Mouse (Mus musculus): ENCODE measurements around the gene Ccdc116.
A peak's percentile ranks its signal among the peaks of the same experiment; 100 is the strongest.
"Not testable (repeated sequence)": the region's sequence is repeated elsewhere in the genome, so short reads cannot be mapped to it uniquely, and the experiment has no call there.

Gene Ccdc116

DNA sequence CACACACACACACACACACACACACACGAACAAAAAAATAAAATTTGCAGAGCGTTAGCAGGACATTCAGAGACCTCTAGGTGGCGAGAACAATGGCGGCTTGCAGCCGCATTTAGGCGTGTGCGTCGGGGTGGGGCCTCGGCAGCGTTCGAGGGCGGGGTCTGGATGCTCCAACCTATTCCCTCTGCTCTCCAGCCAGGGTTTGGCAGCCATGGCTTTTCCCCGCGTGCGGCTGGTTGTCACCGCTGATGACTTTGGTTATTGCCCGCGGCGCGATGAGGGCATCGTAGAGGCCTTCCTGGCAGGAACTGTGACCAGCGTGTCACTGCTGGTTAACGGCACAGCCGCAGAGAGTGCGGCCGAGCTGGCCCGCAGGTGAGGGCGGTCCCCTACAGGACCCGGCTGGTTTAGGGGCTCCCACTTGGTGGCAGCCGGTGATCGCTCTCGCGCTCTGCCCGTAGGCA is at the start of gene Ccdc116:
Gene Ccdc116 (minus strand): TSS at position 458 of the 464 bp plus-strand sequence.
- ATAC-seq (ENCODE audit: low TSS enrichment): peak; percentile 84

DNA sequence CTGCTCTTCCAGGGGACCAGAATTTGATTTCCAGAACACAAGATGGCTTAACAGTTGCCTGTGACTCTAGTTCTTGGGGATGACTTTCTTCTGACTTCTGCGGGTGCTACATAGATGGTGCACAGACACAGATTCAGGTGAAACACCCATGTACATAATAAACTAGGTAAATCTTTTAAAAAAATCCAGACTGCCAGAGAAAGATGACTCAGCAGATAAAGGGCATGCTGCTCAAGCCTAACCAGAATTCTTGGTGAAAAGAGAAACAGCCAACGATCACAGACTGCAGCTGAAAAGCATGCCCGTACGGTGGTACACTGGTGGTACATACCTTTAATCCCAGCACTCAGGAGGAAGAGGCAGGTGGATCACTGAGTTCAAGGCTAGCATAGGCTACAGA is 46.8 kb upstream of the Ccdc116 start:
- no peak for ATAC-seq (ENCODE audit: low TSS enrichment)

DNA sequence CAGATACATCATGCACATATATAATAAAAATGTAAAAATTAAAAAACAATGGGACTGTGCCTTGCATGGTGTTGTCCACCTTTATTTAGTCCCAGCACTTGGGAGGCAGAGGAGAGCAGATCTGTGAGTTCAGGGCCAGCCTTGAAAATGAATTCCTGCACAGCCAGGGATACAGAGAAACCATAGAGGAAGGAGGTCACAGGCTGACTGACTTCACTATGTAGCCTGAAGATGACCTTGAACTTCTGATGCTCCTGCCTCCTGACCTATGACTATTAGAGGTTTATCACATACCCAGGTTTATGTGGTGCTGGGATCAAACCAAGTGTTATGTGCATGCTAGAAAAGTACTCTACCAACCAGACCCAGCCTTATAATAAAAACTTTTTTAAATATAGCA is 38.4 kb upstream of the Ccdc116 start:
- ATAC-seq (ENCODE audit: low TSS enrichment): no peak

DNA sequence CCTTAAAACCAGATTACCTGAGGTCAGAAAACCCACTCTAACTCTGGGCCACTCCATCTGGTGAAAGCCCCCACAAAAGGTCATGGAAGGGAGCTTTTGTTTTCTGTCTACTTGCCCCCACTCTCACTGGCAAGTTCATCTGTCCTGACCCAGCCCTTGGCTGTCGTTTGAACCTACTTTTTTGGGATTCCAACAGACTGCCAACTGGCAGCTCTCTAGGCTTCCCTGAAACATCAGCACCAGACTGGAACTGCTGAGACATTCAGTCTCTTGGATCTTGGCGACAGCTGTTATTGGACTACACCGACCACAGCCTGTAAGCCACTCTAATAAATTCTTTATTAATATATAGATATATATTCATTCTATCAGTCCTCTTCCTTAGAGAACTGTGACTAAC is 36.0 kb upstream of the Ccdc116 start:
- no peak for ATAC-seq (ENCODE audit: low TSS enrichment)

DNA sequence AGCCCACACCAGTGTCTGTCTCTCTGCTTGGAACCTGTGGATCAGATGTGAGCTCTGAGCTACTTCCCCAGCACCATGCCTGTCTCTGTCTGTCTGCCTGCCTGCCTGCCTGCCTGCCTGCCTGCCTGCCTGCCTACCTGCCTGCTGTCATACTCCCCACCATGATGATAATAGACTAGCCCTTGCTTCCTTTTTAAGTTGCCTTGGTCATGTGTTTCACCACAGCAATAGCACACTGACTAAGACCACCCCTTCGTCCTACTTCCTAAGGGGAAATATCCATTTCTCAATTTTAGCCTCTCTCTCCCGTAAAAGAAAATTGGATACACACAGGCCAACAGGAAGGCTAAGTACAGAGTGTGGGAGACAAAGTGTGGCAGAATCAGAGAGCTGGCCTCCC is 35.1 kb upstream of the Ccdc116 start:
- ATAC-seq (ENCODE audit: low TSS enrichment): peak; percentile 41; the same call in 1 of the 2 replicates

DNA sequence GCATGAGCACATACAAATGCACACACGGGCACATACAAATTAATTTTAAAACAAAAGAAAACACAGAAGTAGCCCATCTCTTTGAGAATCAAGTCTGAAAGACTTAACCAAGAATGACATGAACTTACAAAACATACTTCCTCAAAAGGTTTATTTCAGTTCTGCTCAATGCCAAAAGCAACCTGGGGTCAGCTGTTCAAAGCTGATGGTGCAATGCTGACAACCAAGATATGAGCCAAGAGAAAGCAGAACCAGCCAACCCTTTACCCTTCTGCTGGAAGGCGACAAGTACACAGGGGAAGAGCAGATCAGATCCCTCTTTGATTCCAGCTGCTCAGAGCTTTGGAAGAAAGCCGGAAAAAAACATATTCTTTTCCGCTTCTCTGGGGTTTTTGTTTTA is 34.4 kb upstream of the Ccdc116 start:
- peak; percentile 27; the same call in 1 of the 2 replicates for ATAC-seq (ENCODE audit: low TSS enrichment)

DNA sequence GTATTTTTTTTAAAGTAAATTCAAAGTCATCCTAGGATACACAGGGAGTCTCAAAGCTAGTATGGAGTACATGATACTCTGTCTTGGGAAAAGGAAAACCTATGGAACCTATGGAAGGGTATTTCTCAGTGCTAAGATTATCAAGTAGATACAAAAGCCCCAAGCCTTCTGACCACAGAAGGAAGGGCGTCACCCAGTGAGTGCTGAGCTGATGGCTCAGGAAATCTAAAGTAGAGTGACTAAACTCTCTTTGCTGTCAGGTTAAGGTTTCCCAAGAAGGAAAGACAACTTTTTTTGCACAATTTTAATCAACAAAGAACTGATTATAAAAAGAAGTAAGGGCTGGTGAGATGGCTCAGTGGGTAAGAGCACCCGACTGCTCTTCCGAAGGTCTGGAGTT is 32.7 kb upstream of the Ccdc116 start:
- ATAC-seq (ENCODE audit: low TSS enrichment): no peak

DNA sequence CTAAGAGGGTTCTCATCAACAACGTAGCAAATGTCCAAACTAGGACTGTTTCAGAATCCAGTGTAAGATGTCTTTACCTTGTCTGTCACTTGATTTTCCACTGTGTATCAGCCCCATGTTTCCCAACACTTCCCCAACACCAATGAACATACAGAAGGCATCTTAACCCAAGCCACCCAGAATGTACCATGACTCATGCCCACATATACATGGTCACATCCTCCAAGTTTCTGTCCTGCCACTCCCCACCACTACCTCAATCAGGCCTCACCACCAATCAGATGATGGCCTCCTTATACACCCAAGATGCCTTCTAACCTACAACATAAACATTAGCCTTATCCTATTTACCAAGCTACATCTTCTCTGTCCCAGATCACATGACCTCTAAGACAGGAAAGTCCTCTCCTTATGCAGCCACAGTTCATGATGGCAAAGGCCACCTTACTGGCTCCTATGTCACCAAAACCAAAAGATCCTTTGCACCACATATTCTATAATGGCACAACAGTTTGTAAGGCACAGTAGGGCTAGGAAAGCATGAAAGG is 30.7 kb upstream of the Ccdc116 start:
- ATAC-seq (ENCODE audit: low TSS enrichment): no peak

DNA sequence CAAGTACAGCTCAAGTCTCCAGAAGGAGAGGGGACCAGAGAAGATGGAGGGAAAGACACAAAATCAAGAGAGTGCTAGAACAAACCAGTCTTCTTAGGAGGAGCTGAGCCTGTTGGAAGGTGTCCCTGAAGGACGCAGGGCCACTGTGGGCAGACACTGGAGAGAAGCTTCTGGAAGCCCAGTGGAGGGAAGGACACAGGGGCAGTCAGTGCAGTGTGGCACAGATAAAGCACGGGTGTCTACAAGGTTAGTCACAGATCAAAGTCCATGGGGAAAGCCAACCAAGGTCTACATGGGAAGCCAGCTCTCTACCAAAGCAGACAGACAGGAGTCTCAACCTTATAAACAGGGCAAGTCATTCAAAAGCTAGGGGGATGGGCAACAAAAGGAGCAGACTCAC is 28.7 kb upstream of the Ccdc116 start:
- ATAC-seq (ENCODE audit: low TSS enrichment): no peak

DNA sequence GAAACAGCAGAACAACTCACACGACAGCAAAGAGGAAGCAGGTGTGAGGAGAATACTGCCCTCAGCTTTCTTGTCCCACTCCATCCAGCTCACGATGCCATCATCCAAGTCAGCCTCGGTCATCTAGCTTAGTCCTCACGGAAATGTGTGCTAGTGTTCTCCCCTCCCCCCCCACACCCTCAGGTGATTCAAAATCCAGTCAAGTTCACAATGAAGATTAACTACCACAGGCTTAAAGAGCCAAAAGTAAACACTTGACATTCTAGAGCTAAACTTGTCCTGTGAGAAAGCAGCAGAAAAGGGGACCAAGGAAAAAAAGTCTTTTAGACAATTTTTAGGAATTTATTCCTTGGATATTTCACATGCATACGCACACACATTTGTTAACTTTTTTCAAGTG is 21.0 kb upstream of the Ccdc116 start:
- ATAC-seq (ENCODE audit: low TSS enrichment): no peak

DNA sequence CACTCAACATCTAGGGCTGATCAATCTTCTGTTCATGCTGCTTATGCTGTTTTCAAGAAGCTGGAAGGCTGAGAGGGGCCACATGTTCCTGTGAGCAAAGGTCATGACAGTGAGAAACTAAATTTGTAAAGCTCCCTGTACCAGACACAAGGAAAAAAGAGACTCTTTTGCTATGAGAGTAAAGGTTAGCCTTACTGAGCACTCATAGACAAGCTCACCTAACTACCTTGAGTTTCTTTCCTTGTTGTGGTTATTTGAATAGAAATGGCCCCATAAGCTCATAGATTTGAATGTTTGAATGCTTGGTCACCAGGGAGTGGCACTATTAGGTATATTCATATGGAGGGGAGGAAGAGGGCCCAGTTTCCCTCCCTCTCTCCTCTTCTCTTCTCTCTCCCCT is 20.1 kb upstream of the Ccdc116 start:
- ATAC-seq (ENCODE audit: low TSS enrichment): no peak

DNA sequence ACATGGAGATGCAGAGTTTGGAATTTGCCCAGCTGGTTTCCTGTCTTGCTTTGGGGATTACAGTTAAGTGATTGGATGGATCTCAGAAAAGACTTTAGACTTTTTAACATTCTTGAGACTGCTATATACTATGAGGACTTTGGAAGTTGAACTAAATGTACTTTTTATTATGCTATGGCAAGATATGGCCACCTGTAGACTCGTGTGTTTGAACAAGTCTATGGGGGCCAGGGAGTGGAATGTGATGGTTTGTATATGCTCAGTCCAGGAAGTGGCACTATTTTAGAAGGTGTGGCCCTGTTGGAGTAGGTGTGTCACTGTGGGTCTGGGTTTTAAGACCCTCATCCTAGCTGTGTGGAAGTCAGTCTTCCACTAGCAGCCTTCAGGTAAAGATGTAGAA is 18.4 kb upstream of the Ccdc116 start:
- not testable (repeated sequence) for ATAC-seq (ENCODE audit: low TSS enrichment)

DNA sequence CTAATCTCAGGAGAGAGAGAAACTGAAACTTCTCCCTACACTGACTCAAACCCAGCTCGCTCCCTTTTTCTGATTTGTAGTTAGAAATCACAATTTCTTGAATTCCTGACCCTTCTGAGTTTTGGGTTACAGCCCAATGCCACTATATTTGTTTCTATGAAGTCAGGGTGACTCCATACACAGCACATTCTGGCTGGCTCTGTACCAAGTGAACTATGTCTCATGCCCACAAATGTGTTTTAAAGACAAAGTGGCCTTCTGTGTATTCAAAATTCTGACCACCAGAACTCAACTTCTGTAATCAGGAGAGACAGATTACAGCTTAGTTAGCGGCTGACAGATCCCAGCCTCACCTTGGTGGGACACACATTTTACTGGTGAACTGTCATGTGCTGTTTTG is 7.3 kb upstream of the Ccdc116 start:
- no peak for ATAC-seq (ENCODE audit: low TSS enrichment)

DNA sequence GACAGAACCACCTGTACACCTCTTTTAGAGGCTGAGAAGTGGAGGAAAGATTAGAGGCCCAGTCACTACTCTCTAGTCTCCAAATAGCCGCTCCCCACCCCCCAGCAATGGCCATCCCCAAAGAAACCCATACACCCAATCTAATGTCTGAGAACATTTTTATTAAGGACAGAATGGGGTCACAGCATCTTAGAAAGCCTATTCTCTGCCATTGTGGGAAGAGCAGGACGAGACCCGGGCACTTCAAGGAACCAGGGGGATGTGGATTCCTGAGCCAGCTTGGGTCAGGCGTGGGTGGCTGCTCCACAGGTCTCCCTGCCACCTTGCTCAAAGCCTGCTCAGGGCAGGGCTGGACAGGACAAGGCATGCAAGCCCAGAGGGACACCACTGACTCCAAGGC is 4.8 kb upstream of the Ccdc116 start:
- no peak for ATAC-seq (ENCODE audit: low TSS enrichment)

DNA sequence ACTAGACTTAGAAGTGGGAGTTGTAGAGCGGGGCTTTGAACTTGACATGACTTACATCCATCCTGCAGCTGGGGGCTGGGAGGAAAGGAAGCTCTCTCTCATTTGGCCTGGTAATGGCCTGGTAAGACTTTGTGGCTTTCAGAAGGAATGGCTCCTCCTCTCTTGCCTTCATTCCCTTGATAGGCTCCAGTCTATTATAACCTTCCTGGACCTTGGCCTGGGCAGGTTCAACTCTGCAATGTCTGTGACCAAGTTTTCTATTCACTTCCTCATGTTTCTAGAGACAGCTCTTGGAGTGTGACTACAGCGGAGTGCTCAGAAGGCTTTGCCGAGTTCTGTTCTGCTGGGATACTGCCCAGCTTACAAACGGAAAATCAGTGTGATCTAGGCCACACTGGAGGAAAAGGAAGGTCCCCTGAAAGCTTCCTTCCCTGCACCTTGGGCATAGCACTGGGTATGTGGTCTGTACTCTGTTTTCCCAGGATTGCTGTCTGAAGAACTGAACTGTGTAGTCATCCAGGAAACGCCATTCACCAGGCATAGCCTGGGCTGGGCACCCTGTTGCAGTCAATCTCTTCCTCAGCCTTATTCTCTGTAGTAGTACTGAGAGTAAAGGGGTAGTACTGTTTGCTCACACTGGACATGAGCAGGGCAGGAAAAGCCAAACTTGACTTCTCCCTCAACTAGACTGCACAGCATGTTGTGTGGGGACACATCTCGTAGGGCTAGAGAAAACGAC is 3.7 kb upstream of the Ccdc116 start:
- ATAC-seq (ENCODE audit: low TSS enrichment): no peak

DNA sequence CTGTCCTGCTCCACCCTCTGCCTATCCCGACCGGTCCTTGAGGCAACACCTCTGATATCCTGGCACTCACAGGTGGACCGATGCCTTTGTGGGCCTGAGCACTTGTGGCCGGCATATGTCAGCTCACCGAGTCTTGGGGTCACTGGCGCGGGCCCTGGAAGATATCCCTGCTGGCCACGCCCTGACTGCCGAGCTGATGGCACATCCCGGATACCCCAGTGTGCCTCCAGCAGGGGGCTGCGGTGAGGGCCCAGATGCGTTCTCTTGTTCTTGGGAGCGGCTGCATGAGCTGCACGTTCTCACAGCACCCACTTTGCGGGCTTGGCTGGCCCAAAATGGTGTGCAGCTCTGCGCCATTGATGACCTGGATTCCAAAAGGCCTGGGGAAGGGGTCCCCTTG is 1.1 kb upstream of the Ccdc116 start:
- ATAC-seq (ENCODE audit: low TSS enrichment): no peak

DNA sequence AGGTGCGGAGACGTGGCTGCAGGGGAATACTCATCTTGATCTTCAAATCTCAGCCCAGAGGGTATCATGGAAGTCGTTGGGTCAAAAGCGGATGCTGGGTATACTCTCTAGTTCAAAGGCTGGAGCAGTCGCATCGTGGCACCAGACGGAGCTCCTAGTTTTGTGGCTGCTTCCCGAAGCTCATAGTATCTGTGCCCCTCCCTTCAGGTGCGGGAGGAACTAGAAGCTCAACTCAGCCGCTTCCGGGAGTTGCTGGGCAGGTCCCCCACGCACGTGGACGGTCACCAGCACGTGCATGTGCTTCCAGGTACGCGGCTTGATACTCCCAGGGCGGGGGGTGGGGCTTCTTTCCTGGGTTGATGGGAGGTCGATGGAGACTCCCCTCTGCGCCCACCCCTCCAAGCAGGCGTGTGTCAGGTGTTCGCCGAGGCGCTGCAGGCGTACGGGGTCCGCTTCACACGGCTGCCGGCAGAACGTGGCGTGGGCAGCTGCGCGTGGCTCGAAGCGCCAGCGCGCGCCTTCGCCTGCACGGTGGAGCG is 431 bp upstream of the Ccdc116 start:
- peak; percentile 38; the same call in 1 of the 2 replicates for ATAC-seq (ENCODE audit: low TSS enrichment)

DNA sequence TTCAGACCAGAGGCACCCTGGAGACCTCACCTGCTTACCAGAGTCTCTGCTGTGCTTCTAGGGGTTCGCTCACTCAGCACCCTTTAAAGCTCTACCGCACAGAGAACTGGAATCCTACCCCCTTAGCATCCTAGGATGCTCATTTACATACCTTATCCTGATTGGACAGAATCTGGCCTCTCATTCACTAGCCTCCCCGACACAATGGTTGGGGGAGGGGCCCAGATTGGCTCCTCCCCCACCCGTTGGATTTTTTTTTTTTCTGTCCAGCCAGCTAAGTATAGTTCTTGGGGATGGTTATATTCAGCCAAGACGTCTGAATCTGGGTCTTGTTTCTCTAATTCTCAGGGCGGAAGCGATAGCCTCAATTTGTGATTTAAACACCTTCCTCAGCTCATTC is 2.7 kb downstream of the Ccdc116 start, which contains the start of gene Ydjc:
Gene Ydjc (plus strand): TSS at position 283 of the 400 bp plus-strand sequence.
- ATAC-seq (ENCODE audit: low TSS enrichment): no peak

DNA sequence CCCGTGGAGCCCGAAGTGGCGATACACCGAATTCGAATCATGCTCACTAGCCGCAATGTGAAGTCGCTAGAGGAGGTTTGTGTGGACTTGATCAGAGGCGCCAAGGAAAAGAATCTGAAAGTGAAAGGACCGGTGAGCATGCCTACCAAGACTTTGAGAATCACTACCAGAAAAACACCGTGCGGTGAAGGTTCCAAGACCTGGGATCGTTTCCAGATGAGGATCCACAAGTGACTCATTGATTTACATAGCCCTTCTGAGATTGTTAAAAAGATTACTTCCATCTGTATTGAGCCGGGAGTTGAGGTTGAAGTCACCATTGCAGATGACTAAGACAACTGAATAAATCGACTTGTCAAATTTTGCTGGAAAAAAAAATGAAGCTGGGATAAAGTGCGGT is 9.7 kb downstream of the Ccdc116 start:
- ATAC-seq (ENCODE audit: low TSS enrichment): no peak

DNA sequence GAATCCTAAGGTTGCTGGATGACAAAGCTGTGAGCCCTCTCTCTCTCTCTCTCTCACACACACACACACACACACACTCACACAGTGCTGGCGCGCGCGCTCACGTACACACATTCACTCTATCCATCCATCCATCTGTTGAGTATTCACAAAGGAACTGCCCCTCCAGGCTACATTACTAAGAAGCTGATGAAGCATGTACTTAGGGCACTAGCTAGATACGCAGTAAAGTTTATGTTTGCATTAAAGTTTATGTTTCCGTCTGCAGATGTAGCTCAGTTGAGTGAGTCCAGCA is 14.2 kb downstream of the Ccdc116 start:
- ATAC-seq (ENCODE audit: low TSS enrichment): no peak

DNA sequence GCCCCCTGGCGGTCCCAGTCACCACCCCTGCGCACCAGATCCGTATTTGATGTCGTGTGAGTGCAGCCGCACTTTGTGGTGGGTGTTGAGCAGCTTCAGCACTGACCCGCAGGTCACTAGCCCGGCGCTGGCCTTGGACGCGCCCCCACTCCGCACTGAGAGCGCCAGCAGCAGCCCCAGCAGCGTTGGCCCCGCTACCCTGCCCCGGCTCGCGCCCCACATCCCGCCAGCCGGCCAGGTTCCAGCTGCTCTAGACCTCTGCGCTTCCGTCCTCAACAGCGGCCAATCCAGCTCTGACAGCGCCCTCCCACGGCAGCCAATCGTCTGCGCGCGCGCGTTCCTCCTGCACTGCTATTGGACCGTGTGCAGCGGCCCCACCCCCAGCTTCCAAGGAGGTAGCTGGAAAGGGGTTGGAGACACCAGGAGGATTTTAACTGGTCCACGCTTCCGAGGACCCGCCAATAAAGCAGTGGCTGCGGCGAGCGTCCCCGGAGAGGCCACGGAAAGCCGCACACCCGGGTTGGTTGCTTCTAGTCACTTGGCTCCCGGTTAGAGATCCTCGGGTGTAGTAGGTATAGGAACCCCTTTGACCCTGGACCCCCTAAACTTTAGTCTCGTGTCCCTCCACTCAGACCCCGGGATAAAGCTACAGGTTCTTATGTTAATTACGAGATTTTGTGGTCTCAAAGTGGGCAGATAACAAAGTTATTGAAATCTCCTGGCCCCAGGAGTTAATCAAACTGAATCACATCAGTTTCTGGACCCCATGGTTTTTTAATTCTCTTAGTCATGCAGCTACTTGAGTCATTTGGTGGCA is 14.7 kb downstream of the Ccdc116 start, which contains the start of gene Sdf2l1:
Gene Sdf2l1 (minus strand): TSS at position 295 of the 817 bp plus-strand sequence.
- ATAC-seq (ENCODE audit: low TSS enrichment): peak; percentile 98

Data from frontal cortex, adult (tissue).